Mouse (Mus musculus): Measurements from ENCODE around the gene Homer2.

DNA sequence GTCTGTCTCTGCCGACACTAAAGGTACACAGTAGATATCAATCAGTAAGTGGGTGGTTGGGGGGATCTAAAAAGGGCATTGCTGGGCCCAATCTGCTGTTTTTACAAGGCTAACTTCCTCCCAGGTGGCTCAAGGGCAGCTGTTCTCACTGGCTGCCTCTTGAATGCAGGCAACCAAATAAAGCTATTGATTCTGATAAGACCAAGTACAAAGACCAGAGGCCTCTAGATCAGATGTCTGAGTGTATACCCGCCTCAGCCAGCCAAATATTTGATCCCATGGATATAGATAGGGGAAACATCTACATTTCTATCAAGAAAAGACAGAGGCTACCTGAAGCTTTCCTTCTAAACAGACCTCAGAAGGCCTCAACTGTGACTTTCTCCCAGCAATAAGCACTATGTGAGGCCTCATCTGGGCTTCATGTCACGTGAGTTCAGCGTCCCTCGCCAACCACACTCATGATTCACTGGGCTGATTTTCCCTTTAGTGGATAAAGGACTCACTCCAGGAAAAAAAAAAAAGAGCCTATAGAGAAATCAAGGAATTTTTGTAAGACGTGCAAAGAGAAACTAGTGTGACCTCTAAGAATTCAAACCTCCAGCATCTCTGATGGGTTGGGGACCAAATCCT is 19.5 kb downstream of the Homer2 start:
- TF ChIP-seq NANOG (IDR thresholded peaks at IDR 0.05; ENCODE audit: borderline replicate concordance, low read length): no peak
- no peak for TF ChIP-seq CTCF (conservative IDR thresholded peaks at IDR 0.05; ENCODE audit: low read length)

All from E14TG2a.4 (cell line).